ENCODE assay signal across 9 mouse cellular contexts in genomic region chr13:98504181-98504660, GRCm38 (mm10). TPM values are rescaled to one million over a fixed set of nuclear protein-coding genes. Genes with fewer than 3 reads are reported as not detected.
DNase-seq lines count a peak whose midpoint lies in the region; ATAC-seq and TF ChIP-seq lines count a peak whose summit lies in the region.
"Had no signal": no experiment of that assay in that cellular context is flagged by ENCODE, and none has a peak within 500 bp of the region (broad histone marks: within the 10 kb centered on the region; RNA-seq: fewer than 3 reads in every experiment).

No protein-coding gene starts in this region.

- TF ChIP-seq POLR2A in brain, embryonic 14.5 days (IDR thresholded peaks at IDR 0.05; ENCODE audit: borderline replicate concordance, extremely low read depth, insufficient read depth, insufficient read length, poor library complexity, severe bottlenecking) = no peak

- peak overlapping the region; percentile 73 for H3K4me2 ChIP-seq in heart, embryonic 11.5 days
- H3K4me2 ChIP-seq in hindbrain, embryonic 12.5 days (replicated peaks) = peak overlapping the region; percentile 66
- peak overlapping the region; percentile 42 for H3K4me2 ChIP-seq in midbrain, postnatal 0 days (ENCODE audit: low read depth, low read length, poor library complexity, severe bottlenecking)

- intact Hi-C loops in heart, postnatal 14 days (cut with DNase I) = loop anchor here (5.0 kb wide), 2 partner anchors 137 to 152 kb away; partner anchors contain the start of gene Foxd1

- peaks cover 84% of the 10 kb centered on the region for H3K27me3 ChIP-seq in heart, embryonic 11.5 days (ENCODE audit: control insufficient read depth, insufficient read depth, low read length)
- peaks cover 86% of the 10 kb centered on the region for H3K27me3 ChIP-seq in hindbrain, embryonic 12.5 days
- peaks cover 62% of the 10 kb centered on the region for H3K27me3 ChIP-seq in midbrain, postnatal 0 days (ENCODE audit: insufficient read depth, low read length)

- H3K9me3 ChIP-seq in heart, embryonic 11.5 days (replicated peaks; ENCODE audit: control insufficient read depth, low read length) = no peaks in the 10 kb centered on the region
- no peaks in the 10 kb centered on the region for H3K9me3 ChIP-seq in hindbrain, embryonic 12.5 days (replicated peaks)
- no peaks in the 10 kb centered on the region for H3K9me3 ChIP-seq in midbrain, postnatal 0 days (ENCODE audit: low read length)

- WGBS in heart, embryonic 11.5 days (ENCODE audit: insufficient replicate concordance) = 0% methylated on average over 27 of the region's 27 CpGs
- under 1% methylated on average over 27 of the region's 27 CpGs for WGBS in hindbrain, embryonic 12.5 days
- under 1% methylated on average over 26 of the region's 27 CpGs for WGBS in midbrain, postnatal 0 days

- peak overlapping the region; percentile 42 for H3K4me3 ChIP-seq in heart, embryonic 11.5 days (ENCODE audit: low read depth, low read length)
- peak overlapping the region; percentile 35 for H3K4me3 ChIP-seq in hindbrain, embryonic 12.5 days
- 0 out of 2 replicates have a peak overlapping the region, but pooled peaks have one; percentile 5 for H3K4me3 ChIP-seq in midbrain, postnatal 0 days (ENCODE audit: low read depth, low read length)
- H3K4me3 ChIP-seq: layer of hippocampus, adult 2 months had no signal

- no peaks in the 10 kb centered on the region for H3K36me3 ChIP-seq in heart, embryonic 11.5 days (ENCODE audit: control insufficient read depth, insufficient read depth, low read length)
- no peaks in the 10 kb centered on the region for H3K36me3 ChIP-seq in hindbrain, embryonic 12.5 days
- H3K36me3 ChIP-seq in midbrain, postnatal 0 days (ENCODE audit: insufficient read depth, low read length) = no peaks in the 10 kb centered on the region

- TF ChIP-seq CTCF in brain, embryonic 14.5 days (IDR thresholded peaks at IDR 0.05; ENCODE audit: borderline replicate concordance, extremely low read depth, insufficient read depth, insufficient read length) = no peak
- TF ChIP-seq CTCF in midbrain, postnatal 0 days (IDR thresholded peaks at IDR 0.05) = no peak

- 0 out of 2 replicates have a peak overlapping the region, but pooled peaks have one; percentile 6 for H3K27ac ChIP-seq in heart, embryonic 11.5 days (ENCODE audit: low read depth, low read length)
- H3K27ac ChIP-seq in hindbrain, embryonic 12.5 days = no peak overlapping the region
- no peak overlapping the region for H3K27ac ChIP-seq in midbrain, postnatal 0 days (ENCODE audit: low read depth, low read length)
- H3K27ac ChIP-seq: layer of hippocampus, adult 2 months had no signal

- no peak for DNase-seq in heart, postnatal 14 days
- DNase-seq in brain, embryonic 14.5 days (ENCODE audit: low read depth) = peak; percentile 47
- no peak for DNase-seq in midbrain, postnatal 0 days (ENCODE audit: low spot score)
- DNase-seq in spleen, postnatal 14 days (ENCODE audit: low spot score in 2 of 2) = no peak
- DNase-seq in layer of hippocampus, adult 8-10 months (ENCODE audit: low spot score in 2 of 2) = no peak
- no peak for DNase-seq in frontal cortex, postnatal 14 days (ENCODE audit: low spot score in 2 of 2)

- no peaks in the 10 kb centered on the region; the same call in 1 of the 2 replicates for H3K4me1 ChIP-seq in heart, embryonic 11.5 days (ENCODE audit: control insufficient read depth, insufficient read depth, low read length)
- peaks cover 12% of the 10 kb centered on the region for H3K4me1 ChIP-seq in hindbrain, embryonic 12.5 days
- H3K4me1 ChIP-seq in midbrain, postnatal 0 days (ENCODE audit: insufficient read depth, low read length) = no peaks in the 10 kb centered on the region

- H3K9ac ChIP-seq in heart, embryonic 11.5 days (ENCODE audit: low read depth, low read length) = no peak overlapping the region
- H3K9ac ChIP-seq in hindbrain, embryonic 12.5 days = 0 out of 2 replicates have a peak overlapping the region, but pooled peaks have one; percentile 32
- H3K9ac ChIP-seq in midbrain, postnatal 0 days (replicated peaks; ENCODE audit: low read length, poor library complexity, severe bottlenecking) = no peak overlapping the region

- no peak for ATAC-seq in heart, embryonic 11.5 days (replicated peaks; ENCODE audit: insufficient number of reproducible peaks, low FRiP score, low TSS enrichment)
- peak; percentile 40 for ATAC-seq in hindbrain, embryonic 12.5 days (ENCODE audit: low FRiP score)
- no peak for ATAC-seq in midbrain, postnatal 0 days (ENCODE audit: low FRiP score)

RNA-seq across cellular contexts. Expression of gene Gm10320, which starts 12.4 kb away (rescaled TPM):
- polyA plus RNA-seq in heart, embryonic 11.5 days (2014; fragmentation: Nextera tagmentation; extraction: Ambion mirVana) = 0.37 and 0.65 TPM in 2 replicates
- total RNA-seq in heart, postnatal 14 days (2021) = not detected
- 0.71 and 0.98 TPM in 2 replicates for polyA plus RNA-seq in brain, embryonic 14.5 days (2012; rRNA removed)
- polyA plus RNA-seq in hindbrain, embryonic 12.5 days (2016; fragmentation: Nextera tagmentation; extraction: Ambion mirVana) = 0.74 TPM in 1 of 2 replicates, not detected in the other
- not detected in 2 replicates for total RNA-seq in midbrain, postnatal 0 days (2014; rRNA removed)
- polyA plus RNA-seq in midbrain, postnatal 0 days (2015; fragmentation: Nextera tagmentation; extraction: Ambion mirVana) = 0.43 and 1.2 TPM in 2 replicates
- not detected for total RNA-seq in layer of hippocampus, adult 8-10 months (2022)
- total RNA-seq: layer of hippocampus, adult 2 months had no signal
